Mouse (Mus musculus) c-Kit-negative CD71-positive TER-119-positive erythroid progenitor cells, embryonic 14.5 days (primary cell): ENCODE measurements around the gene Atp6ap1l.

Experiments
- DNase-seq: peaks from one replicate; pipeline ENCODE4 v3.0.0-alpha.2; 2013; ENCODE audit warnings: low read depth, low spot score

Gene Atp6ap1l

GRCm38 (mm10) chr13:90886568-90886983 is 18.6 kb downstream of the Atp6ap1l start:
- DNase-seq: peak; percentile 34

- no peak for DNase-seq
Observed at GRCm38 (mm10) chr13:90885856-90886532, 19.2 kb downstream of the Atp6ap1l start.

GRCm38 (mm10) chr13:90881727-90882429 is 23.3 kb downstream of the Atp6ap1l start:
- DNase-seq: no peak

GRCm38 (mm10) chr13:90871579-90871978 is 33.6 kb downstream of the Atp6ap1l start:
- no peak for DNase-seq

GRCm38 (mm10) chr13:90869157-90869556 is 36.0 kb downstream of the Atp6ap1l start:
- DNase-seq: no peak

GRCm38 (mm10) chr13:90862138-90862537 is 43.0 kb downstream of the Atp6ap1l start:
- DNase-seq: no peak

GRCm38 (mm10) chr13:90860888-90861431 is 44.2 kb downstream of the Atp6ap1l start:
- DNase-seq: no peak

GRCm38 (mm10) chr13:90852727-90853630 is 52.2 kb downstream of the Atp6ap1l start:
- DNase-seq: no peak

- no peak for DNase-seq
Observed at GRCm38 (mm10) chr13:90851795-90852194, 53.4 kb downstream of the Atp6ap1l start.

GRCm38 (mm10) chr13:90844191-90844590 is 61.0 kb downstream of the Atp6ap1l start:
- DNase-seq: peak; percentile 9

GRCm38 (mm10) chr13:90843412-90843811 is 61.7 kb downstream of the Atp6ap1l start:
- no peak for DNase-seq

- no peak for DNase-seq
Observed at GRCm38 (mm10) chr13:90841213-90841553, 64.0 kb downstream of the Atp6ap1l start.

- peak; percentile 28 for DNase-seq
Observed at GRCm38 (mm10) chr13:90840530-90841212, 64.5 kb downstream of the Atp6ap1l start.

GRCm38 (mm10) chr13:90833641-90834207 is 71.4 kb downstream of the Atp6ap1l start:
- DNase-seq: no peak
